Mouse (Mus musculus): ENCODE measurements around the gene Klkb1.

Gene Klkb1

GRCm38 (mm10) chr8:45295276-45295675 lies 617 bp upstream of the Klkb1 start:
- TF ChIP-seq GATA4 (IDR thresholded peaks at IDR 0.05; ENCODE audit: insufficient replicate concordance, low read length): no peak

- TF ChIP-seq GATA4 (IDR thresholded peaks at IDR 0.05; ENCODE audit: insufficient replicate concordance, low read length): no peak
Observed at GRCm38 (mm10) chr8:45291790-45292189, 2.9 kb downstream of the Klkb1 start.

GRCm38 (mm10) chr8:45281630-45282029 lies 13.0 kb downstream of the Klkb1 start:
- TF ChIP-seq GATA4 (IDR thresholded peaks at IDR 0.05; ENCODE audit: insufficient replicate concordance, low read length): no peak

- no peak for TF ChIP-seq GATA4 (IDR thresholded peaks at IDR 0.05; ENCODE audit: insufficient replicate concordance, low read length)
Observed at GRCm38 (mm10) chr8:45277453-45277852, 17.2 kb downstream of the Klkb1 start.

- TF ChIP-seq GATA4 (IDR thresholded peaks at IDR 0.05; ENCODE audit: insufficient replicate concordance, low read length): no peak
Observed at GRCm38 (mm10) chr8:45274317-45274716, 20.3 kb downstream of the Klkb1 start.

GRCm38 (mm10) chr8:45269056-45269455 lies 25.6 kb downstream of the Klkb1 start:
- TF ChIP-seq GATA4 (IDR thresholded peaks at IDR 0.05; ENCODE audit: insufficient replicate concordance, low read length): no peak

- no peak for TF ChIP-seq GATA4 (IDR thresholded peaks at IDR 0.05; ENCODE audit: insufficient replicate concordance, low read length)
Observed at GRCm38 (mm10) chr8:45268485-45268884, 26.2 kb downstream of the Klkb1 start.

- TF ChIP-seq GATA4 (IDR thresholded peaks at IDR 0.05; ENCODE audit: insufficient replicate concordance, low read length): no peak
Observed at GRCm38 (mm10) chr8:45267611-45268391, 26.9 kb downstream of the Klkb1 start.

GRCm38 (mm10) chr8:45266993-45267392 lies 27.7 kb downstream of the Klkb1 start:
- no peak for TF ChIP-seq GATA4 (IDR thresholded peaks at IDR 0.05; ENCODE audit: insufficient replicate concordance, low read length)

GRCm38 (mm10) chr8:45264918-45265317 lies 29.7 kb downstream of the Klkb1 start:
- peak; percentile 9; the same call in 1 of the 2 replicates for TF ChIP-seq GATA4 (IDR thresholded peaks at IDR 0.05; ENCODE audit: insufficient replicate concordance, low read length)

- no peak for TF ChIP-seq GATA4 (IDR thresholded peaks at IDR 0.05; ENCODE audit: insufficient replicate concordance, low read length)
Observed at GRCm38 (mm10) chr8:45262851-45263250, 31.8 kb downstream of the Klkb1 start.

GRCm38 (mm10) chr8:45261920-45262319 lies 32.7 kb downstream of the Klkb1 start, which contains the start of gene F11:
Gene F11, minus strand, starts transcription at chr8:45262031.
- TF ChIP-seq GATA4 (IDR thresholded peaks at IDR 0.05; ENCODE audit: insufficient replicate concordance, low read length): no peak

- TF ChIP-seq GATA4 (IDR thresholded peaks at IDR 0.05; ENCODE audit: insufficient replicate concordance, low read length): no peak
Observed at GRCm38 (mm10) chr8:45258421-45258820, 36.2 kb downstream of the Klkb1 start.

GRCm38 (mm10) chr8:45255040-45255439 lies 39.6 kb downstream of the Klkb1 start:
- no peak for TF ChIP-seq GATA4 (IDR thresholded peaks at IDR 0.05; ENCODE audit: insufficient replicate concordance, low read length)

GRCm38 (mm10) chr8:45254194-45254842 lies 40.3 kb downstream of the Klkb1 start:
- peak; percentile 83 for TF ChIP-seq GATA4 (IDR thresholded peaks at IDR 0.05; ENCODE audit: insufficient replicate concordance, low read length)

- no peak for TF ChIP-seq GATA4 (IDR thresholded peaks at IDR 0.05; ENCODE audit: insufficient replicate concordance, low read length)
Observed at GRCm38 (mm10) chr8:45253586-45253985, 41.1 kb downstream of the Klkb1 start.

Data from liver, adult (tissue).